Mouse (Mus musculus): Measurements from ENCODE around the gene Itm2c. TPM values are rescaled to one million over a fixed set of nuclear protein-coding genes. Genes with fewer than 3 reads are reported as not detected.
A peak's percentile ranks its signal among the peaks of the same experiment; 100 is the strongest.

Itm2c gene
- 100 to 1,000 TPM; 782 to 804 (median 787) TPM for total RNA-seq (2022)

GRCm38 (mm10) chr1:85894231-85894747, at the start of gene Itm2c:
Gene Itm2c (plus strand): TSS chr1:85894281.
- peak; percentile 85 to 86 for DNase-seq (ENCODE audit: low spot score in 2 of 2)

GRCm38 (mm10) chr1:85844981-85845380, 49.1 kb upstream of the Itm2c start:
- no peak for DNase-seq (ENCODE audit: low spot score in 2 of 2)

GRCm38 (mm10) chr1:85845476-85845875, 48.6 kb upstream of the Itm2c start:
- no peak for DNase-seq (ENCODE audit: low spot score in 2 of 2)

GRCm38 (mm10) chr1:85849016-85849415, 45.1 kb upstream of the Itm2c start:
- no peak for DNase-seq (ENCODE audit: low spot score in 2 of 2)

GRCm38 (mm10) chr1:85850851-85851250, 43.2 kb upstream of the Itm2c start:
- no peak for DNase-seq (ENCODE audit: low spot score in 2 of 2)

DNA sequence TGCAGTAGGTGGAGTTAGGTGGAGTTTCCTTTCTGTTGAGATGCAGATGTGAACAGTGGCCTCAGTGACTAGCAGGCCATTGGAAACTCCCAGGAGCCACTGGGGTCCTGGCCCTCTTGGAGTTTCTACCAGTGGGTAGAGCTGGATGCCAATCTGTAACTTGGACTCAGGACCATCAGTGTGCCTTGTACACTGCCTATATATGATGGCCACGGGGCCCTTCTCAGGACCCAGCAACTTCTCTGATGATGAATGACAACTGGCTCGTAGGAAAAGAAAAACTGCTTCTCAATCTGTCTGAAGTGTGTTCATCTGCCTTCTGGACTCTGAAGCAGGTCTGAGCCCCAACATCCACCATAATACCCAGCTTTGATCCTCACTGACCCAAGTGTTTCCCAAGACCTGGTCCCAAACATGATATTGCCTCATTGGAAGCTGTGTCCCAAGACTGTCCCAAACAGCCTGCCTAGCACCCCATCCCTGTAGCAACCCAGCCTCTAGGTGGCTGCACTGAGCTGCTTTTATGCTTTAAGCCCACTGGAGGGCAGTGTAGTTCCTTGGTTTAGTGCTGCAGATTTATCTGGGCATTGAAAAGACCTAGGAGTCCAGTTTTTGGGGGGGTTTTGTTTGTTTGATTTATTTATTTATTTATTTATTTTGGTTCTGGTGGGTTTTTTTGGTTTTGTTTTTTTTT, 40.9 kb upstream of the Itm2c start:
- peak; percentile 57 to 75 for DNase-seq (ENCODE audit: low spot score in 2 of 2)

- DNase-seq (ENCODE audit: low spot score in 2 of 2): no peak
Observed at GRCm38 (mm10) chr1:85853865-85854264, 40.2 kb upstream of the Itm2c start.

DNA sequence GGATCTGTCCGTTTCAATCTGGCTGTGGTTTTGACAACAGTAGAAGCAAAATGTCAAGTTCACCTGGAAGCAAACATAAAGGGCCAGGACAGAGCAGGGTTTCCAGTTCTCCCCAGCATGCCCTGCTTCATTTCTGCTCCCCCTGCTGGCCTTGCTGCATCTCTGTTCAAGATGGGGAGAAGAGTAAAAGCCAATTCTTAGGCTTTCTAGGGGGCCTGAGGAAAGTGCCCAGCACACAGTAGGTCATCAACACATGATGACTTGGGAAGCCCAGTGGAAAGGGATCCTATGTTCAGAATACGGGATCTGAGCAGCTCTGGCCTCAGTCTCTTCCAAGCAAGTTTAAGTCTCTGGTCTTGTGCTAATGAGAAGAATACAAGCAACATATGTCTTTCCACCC, 39.6 kb upstream of the Itm2c start:
- DNase-seq (ENCODE audit: low spot score in 2 of 2): no peak

DNA sequence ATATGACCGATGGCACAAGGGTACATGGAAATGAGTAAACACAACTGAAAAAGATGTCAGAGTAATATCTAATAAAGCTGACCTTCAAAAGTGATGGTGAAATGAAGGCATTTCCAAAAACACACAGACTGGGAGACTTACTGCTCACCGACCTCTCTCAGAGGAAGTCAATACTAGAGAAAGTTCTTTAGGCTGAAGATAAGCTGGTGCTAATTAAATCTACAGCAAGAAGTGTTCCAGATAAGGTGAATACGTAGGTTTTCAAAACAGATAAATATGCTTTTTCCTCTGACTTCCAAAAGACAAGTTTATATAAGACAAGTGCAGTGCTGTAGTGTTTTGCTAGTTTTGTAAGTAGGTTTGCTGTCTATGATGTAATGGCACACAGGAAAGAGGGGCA, 37.8 kb upstream of the Itm2c start:
- DNase-seq (ENCODE audit: low spot score in 2 of 2): no peak

DNA sequence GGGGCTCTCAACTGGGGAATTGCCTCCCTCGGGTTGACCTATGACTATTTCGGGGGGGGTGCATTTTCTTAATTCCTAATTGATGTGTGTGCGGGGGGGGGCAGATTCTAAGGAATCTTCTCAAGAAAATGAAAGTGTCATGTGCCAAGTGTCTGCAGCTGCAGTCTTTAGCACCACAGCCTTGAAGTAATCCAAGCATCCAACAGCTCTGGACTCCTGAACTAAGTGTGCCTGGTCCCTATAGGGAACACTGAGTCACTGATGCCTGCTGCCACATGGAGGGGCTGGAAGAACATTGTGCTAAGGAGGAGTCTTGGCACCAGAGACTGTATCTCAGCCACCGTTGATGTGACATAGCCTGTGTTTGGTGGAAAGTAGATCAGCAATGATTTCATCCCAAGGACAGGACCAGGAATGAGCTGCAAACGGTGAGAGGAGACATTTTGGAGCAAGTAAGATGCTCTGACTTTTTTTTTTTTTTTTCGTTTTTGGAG, 36.8 kb upstream of the Itm2c start:
- DNase-seq (ENCODE audit: low spot score in 2 of 2): no peak

GRCm38 (mm10) chr1:85864383-85864782, 29.7 kb upstream of the Itm2c start:
- DNase-seq (ENCODE audit: low spot score in 2 of 2): no peak

DNA sequence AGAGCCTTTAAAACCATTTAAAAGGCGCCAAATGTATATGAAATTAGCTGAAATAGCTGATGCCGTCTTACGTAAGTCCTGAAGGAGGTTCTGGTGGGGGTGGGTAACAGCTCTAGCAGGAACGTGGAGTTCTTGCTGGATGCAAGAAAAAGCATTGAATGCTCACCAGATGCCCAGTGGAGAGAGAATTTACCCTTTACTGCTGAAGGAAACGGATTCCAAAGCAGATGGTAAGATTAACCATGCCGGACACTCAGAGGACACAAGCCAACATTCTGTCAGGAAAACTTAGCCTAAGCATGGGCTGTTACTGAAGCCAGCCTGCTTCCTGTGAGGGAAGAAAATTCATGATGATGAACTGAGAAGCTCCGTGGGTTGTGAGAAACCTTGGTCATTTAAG, 24.1 kb upstream of the Itm2c start:
- DNase-seq (ENCODE audit: low spot score in 2 of 2): peak; percentile 19 to 37

- peak in 1 of 2 experiments; percentile 16 for DNase-seq (ENCODE audit: low spot score in 2 of 2)
Observed at GRCm38 (mm10) chr1:85870546-85870945, 23.5 kb upstream of the Itm2c start.

DNA sequence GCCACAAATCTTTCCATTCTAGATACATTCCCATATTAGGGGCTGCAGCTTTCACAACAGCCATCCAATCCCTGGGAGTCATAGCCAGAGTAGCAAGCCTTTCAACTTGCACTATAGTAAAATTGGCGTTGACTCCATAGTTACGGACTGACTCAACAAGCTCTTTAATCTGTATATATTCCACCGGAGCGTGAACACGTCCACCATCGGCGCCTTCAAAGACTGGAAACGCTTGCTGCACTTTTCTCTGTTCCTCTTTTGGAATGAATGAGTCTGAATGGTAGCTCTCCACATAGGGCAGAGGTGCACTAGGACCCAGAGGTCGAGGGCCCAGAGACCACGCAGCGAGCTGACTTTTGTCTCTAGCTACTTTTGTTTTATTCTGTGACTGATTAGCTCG, 12.1 kb upstream of the Itm2c start:
- DNase-seq (ENCODE audit: low spot score in 2 of 2): no peak

GRCm38 (mm10) chr1:85887221-85887620, 6.9 kb upstream of the Itm2c start:
- no peak for DNase-seq (ENCODE audit: low spot score in 2 of 2)

GRCm38 (mm10) chr1:85894748-85895360, 773 bp downstream of the Itm2c start:
- peak in 1 of 2 experiments; percentile 52 for DNase-seq (ENCODE audit: low spot score in 2 of 2)

DNA sequence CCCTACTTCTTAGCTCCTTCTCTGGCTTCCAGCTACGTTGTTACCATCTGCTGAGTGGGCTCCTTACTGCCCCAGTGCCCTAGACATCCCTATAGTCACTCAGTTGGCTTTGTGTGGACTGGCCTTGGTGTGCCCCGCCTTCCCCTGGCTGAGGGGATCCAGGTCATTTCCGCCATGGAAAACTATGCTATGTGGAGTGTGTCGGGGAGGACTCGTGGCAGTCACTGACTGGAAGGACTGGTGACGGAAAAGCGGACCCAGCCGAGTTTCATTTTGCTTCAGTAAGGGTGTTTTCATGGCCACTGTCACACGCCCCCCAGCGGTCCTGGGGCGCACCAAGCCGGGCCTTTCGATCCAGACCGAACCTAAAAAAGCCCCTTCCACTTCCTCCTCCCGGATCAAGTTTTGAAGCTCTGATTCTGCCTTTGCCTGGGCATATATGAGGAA, 1.3 kb downstream of the Itm2c start:
- DNase-seq (ENCODE audit: low spot score in 2 of 2): peak in 1 of 2 experiments; percentile 66

DNA sequence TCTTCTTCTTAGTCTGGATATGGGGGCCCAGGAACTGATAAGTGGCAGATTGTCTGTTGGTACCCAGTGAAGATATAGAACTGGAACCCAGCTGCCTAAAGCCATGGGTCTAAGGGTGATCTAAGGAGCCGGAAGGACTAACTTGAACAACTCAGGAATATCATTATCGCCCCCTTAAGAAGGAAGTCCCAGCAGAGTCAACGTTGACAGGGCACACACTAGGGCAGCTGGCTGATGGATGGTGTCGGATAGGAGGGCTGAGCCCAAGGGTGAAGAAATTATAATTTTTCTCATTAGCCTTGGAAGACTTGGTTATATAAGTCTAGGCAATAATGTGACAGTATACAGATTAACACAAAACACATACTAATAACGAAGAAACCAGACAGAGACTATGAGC, 2.0 kb downstream of the Itm2c start:
- no peak for DNase-seq (ENCODE audit: low spot score in 2 of 2)

- no peak for DNase-seq (ENCODE audit: low spot score in 2 of 2)
Observed at GRCm38 (mm10) chr1:85896781-85897700, 3.0 kb downstream of the Itm2c start.

GRCm38 (mm10) chr1:85897901-85898760, 4.0 kb downstream of the Itm2c start:
- no peak for DNase-seq (ENCODE audit: low spot score in 2 of 2)
